Mouse (Mus musculus): ENCODE measurements around the gene Arhgef33. TPM values are rescaled to one million over a fixed set of nuclear protein-coding genes. Genes with fewer than 3 reads are reported as not detected.

The Arhgef33 gene
- polyA plus RNA-seq, 2 experiments, result 1.1 to 1.4 TPM

- H3K36me3 ChIP-seq (ENCODE audit: control insufficient read depth, insufficient read depth, low read length), result peaks cover 65% of the 10 kb centered on the region
- no peak for TF ChIP-seq POLR2A (IDR thresholded peaks at IDR 0.05; ENCODE audit: borderline replicate concordance, extremely low read depth, insufficient read depth, insufficient read length)
- WGBS, result 74% methylated on average over 7 of the region's 7 CpGs
These were observed 138.2 kb downstream of the Arhgef33 start for GRCm38 (mm10) chr17:80445433-80445832.

GRCm38 (mm10) chr17:80446470-80446869, 139.3 kb downstream of the Arhgef33 start:
- no peaks in the 10 kb centered on the region for H3K9me3 ChIP-seq (ENCODE audit: control insufficient read depth, low read length)
- no peak overlapping the region for H3K4me2 ChIP-seq (replicated peaks; ENCODE audit: low read depth, low read length, severe bottlenecking)
- no peaks in the 10 kb centered on the region for H3K4me1 ChIP-seq (ENCODE audit: control insufficient read depth, insufficient read depth, low read length)
- H3K9ac ChIP-seq (ENCODE audit: low read depth, low read length, severe bottlenecking), result no peak overlapping the region
- H3K4me3 ChIP-seq (replicated peaks; ENCODE audit: low read length), result no peak overlapping the region
- 80% methylated on average over 5 of the region's 5 CpGs for WGBS
- peaks cover 67% of the 10 kb centered on the region for H3K36me3 ChIP-seq (ENCODE audit: control insufficient read depth, insufficient read depth, low read length)
- ATAC-seq (ENCODE audit: low FRiP score, low read depth) (no peak), DNase-seq (ENCODE audit: low spot score) (no peak)
- H3K27me3 ChIP-seq (ENCODE audit: control insufficient read depth, insufficient read depth, low read length), result no peaks in the 10 kb centered on the region
- no peak for TF ChIP-seq POLR2A (IDR thresholded peaks at IDR 0.05; ENCODE audit: borderline replicate concordance, extremely low read depth, insufficient read depth, insufficient read length)
- H3K27ac ChIP-seq (replicated peaks; ENCODE audit: low read depth, low read length), result no peak overlapping the region

More at GRCm38 (mm10) chr17:80445433-80445832, 138.2 kb downstream of the Arhgef33 start:
- Histone ChIP-seq H3K9me3 (ENCODE audit: control insufficient read depth, low read length) (no peaks in the 10 kb centered on the region), H3K27ac (replicated peaks; ENCODE audit: low read depth, low read length) (no peak overlapping the region), H3K27me3 (ENCODE audit: control insufficient read depth, insufficient read depth, low read length) (no peaks in the 10 kb centered on the region), H3K4me2 (replicated peaks; ENCODE audit: low read depth, low read length, severe bottlenecking) (no peak overlapping the region), H3K4me1 (ENCODE audit: control insufficient read depth, insufficient read depth, low read length) (no peaks in the 10 kb centered on the region), H3K4me3 (replicated peaks; ENCODE audit: low read length) (no peak overlapping the region), H3K9ac (ENCODE audit: low read depth, low read length, severe bottlenecking) (no peak overlapping the region)
- DNase-seq (ENCODE audit: low spot score) (no peak), ATAC-seq (ENCODE audit: low FRiP score, low read depth) (no peak)

Other genes with a start within 250 kb of the Arhgef33 start
- gene Hnrnpll, start 245.1 kb upstream of the Arhgef33 start, polyA plus RNA-seq (2012; rRNA removed), result 66.4 and 71.4 TPM in 2 replicates
- gene Hnrnpll, start 245.1 kb upstream of the Arhgef33 start, polyA plus RNA-seq (2014; fragmentation: Nextera tagmentation; extraction: Ambion mirVana), result 58.0 and 66.8 TPM in 2 replicates
- gene Galm, start 179.9 kb upstream of the Arhgef33 start, polyA plus RNA-seq (2012; rRNA removed), result 11.7 and 12.1 TPM in 2 replicates
- gene Galm, start 179.9 kb upstream of the Arhgef33 start, polyA plus RNA-seq (2014; fragmentation: Nextera tagmentation; extraction: Ambion mirVana), result 13.7 and 13.8 TPM in 2 replicates
- 363 and 429 TPM in 2 replicates for gene Srsf7, start 100.1 kb upstream of the Arhgef33 start, polyA plus RNA-seq (2012; rRNA removed)
- gene Srsf7, start 100.1 kb upstream of the Arhgef33 start, polyA plus RNA-seq (2014; fragmentation: Nextera tagmentation; extraction: Ambion mirVana), result 577 and 588 TPM in 2 replicates
- 0.03 and 0.11 TPM in 2 replicates for gene Ttc39d, start 99.9 kb upstream of the Arhgef33 start, polyA plus RNA-seq (2012; rRNA removed)
- gene Ttc39d, start 99.9 kb upstream of the Arhgef33 start, polyA plus RNA-seq (2014; fragmentation: Nextera tagmentation; extraction: Ambion mirVana), result not detected in 2 replicates
- gene Gemin6, start 83.0 kb upstream of the Arhgef33 start, polyA plus RNA-seq (2012; rRNA removed), result 10.8 and 16.7 TPM in 2 replicates
- 30.8 and 34.7 TPM in 2 replicates for gene Gemin6, start 83.0 kb upstream of the Arhgef33 start, polyA plus RNA-seq (2014; fragmentation: Nextera tagmentation; extraction: Ambion mirVana)
- 6.5 and 11.8 TPM in 2 replicates for gene Morn2, start 17.2 kb upstream of the Arhgef33 start, polyA plus RNA-seq (2012; rRNA removed)
- 19.3 and 21.1 TPM in 2 replicates for gene Morn2, start 17.2 kb upstream of the Arhgef33 start, polyA plus RNA-seq (2014; fragmentation: Nextera tagmentation; extraction: Ambion mirVana)
- 41.7 and 45.2 TPM in 2 replicates for gene Dhx57, start 16.9 kb upstream of the Arhgef33 start, polyA plus RNA-seq (2012; rRNA removed)
- 21.1 and 25.2 TPM in 2 replicates for gene Dhx57, start 16.9 kb upstream of the Arhgef33 start, polyA plus RNA-seq (2014; fragmentation: Nextera tagmentation; extraction: Ambion mirVana)
- gene Gm10190, start 66.1 kb downstream of the Arhgef33 start, polyA plus RNA-seq (2012; rRNA removed), result 1.0 and 2.8 TPM in 2 replicates
- gene Gm10190, start 66.1 kb downstream of the Arhgef33 start, polyA plus RNA-seq (2014; fragmentation: Nextera tagmentation; extraction: Ambion mirVana), result 2.1 and 2.2 TPM in 2 replicates
- gene Sos1, start 173.0 kb downstream of the Arhgef33 start, polyA plus RNA-seq (2012; rRNA removed), result 9.9 and 10.5 TPM in 2 replicates
- gene Sos1, start 173.0 kb downstream of the Arhgef33 start, polyA plus RNA-seq (2014; fragmentation: Nextera tagmentation; extraction: Ambion mirVana), result 10.3 and 10.8 TPM in 2 replicates